Mouse (Mus musculus) kidney, adult 8-10 months (tissue): Measurements from ENCODE around the gene Ipo5.

Source experiments
- DNase-seq, 2 experiments: peaks; one replicate each; pipeline ENCODE4 v3.0.0; 2022

The Ipo5 gene

DNA sequence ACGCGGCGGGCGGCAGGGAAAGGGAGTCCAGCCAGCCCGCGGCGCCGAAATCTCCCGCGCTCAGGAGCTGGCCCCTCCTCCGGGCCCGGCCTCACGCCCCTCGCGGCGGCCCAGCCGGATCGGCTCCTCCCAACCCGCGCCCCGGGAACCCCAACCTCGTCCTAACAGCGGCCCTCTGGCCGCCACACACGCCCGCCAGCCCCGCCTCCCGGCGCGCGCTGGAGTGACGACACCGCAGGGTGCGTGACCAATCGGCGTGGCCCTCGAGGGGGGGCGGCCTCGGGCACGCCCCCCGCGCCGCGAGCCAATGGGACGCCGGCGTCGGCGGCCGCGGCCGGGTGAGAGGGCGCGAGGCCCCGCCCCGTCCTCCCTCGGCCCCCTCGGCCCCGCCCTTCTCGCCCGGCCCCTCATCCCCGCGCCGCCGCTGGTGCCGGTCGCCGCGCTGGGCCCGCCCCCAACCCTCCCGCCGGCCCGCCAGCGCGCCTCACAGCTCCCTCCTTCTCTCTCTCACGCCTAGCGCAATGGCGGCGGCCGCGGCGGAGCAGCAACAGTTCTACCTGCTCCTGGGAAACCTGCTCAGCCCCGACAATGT is at the start of gene Ipo5:
Gene Ipo5 (plus strand): TSS at position 492 of the 592 bp plus-strand sequence.
- peak; percentile 95 to 96 for DNase-seq

DNA sequence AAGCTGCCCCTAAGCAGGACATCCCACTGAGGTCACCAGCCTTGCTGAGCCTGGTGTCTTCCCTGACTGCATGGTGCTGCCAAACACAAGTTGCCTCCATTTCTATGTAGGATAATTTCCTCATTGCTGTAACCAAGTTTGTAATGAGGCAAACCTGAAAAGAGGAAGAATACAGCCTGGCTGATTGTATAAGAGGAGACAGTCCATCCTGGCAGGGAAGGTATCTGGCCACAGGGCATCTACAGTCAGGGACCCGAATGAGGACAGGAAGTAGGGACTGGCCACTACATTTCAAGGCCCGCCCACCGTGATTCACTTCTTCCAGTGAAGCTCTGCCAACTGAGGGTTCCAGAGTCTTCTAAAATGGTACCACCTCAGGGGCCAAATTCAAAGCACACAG is 47.8 kb upstream of the Ipo5 start:
- no peak for DNase-seq

DNA sequence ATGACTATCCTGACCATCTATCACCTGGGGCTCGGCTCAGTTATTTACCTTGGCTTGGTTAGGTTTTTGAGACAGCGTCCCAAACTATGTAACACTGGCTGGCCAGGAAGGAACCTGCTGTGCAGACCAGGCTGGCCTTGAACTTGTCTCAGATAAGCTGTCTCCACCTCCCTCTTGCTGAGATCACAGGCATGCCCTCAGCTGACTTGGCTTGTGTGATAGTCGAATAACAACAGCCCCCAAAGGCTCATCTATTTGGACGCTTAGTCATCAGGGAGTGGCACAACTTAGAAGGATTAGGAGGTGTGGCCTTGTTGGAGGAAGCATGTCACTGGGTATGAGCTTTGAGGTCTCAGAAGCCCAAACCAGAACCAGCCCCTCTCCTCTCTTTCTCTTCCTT is 46.1 kb upstream of the Ipo5 start:
- DNase-seq: no peak

DNA sequence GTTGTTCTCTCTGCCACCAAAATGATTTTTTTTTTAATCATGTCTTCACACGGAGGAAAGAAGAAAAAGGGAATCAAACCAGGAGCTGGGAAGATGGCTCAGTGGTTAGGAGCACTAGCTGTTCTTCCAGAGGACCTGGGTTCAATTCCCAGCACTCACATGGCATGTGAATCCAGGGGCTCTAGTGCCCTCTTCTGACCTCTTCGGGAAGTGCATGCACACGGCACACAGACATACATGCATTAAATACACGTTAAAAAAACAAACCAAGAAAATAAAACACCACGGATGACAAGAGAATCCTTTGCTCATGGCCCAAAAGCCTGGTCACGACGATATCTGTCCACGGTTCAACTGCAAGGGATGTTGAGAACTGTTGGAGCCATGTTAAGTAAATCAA is 44.5 kb upstream of the Ipo5 start:
- DNase-seq: no peak

DNA sequence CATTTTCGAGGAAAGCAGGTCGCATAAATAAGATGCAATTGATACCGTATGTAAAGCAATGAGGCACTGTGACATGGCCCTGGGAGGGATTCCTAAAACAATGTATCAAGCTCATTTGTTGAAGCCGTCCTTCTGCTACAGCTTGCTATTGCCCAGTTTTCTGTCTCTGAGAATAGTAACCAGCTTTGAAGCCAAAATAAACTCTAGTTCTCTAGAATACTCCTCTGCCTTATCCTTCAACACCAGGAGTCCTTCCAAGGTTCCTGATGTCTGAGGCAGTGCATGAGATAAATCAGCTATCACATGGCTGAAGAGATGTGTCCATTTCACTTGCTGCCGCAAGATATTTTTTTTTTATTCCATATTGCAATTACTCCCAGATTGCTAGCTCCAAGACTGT is 43.9 kb upstream of the Ipo5 start:
- DNase-seq: no peak

DNA sequence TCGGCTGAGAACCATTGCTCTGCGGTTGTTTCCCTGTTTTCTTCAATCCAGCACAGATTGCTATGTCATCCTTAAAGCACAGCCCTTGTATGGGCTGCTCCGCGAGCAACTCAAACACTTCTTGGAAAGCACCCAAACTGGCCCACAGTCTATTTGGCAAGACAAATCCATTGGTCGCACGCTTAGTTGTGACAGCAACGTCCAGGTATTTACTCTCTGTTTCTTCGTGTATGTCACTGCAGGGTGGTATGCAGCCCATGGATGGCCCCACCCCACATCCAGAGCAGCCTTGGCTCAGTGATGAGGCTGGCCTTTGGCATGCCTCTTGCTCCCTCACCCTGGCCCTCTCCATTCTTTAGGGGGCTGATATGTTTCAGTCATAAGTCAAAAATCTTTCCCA is 42.5 kb upstream of the Ipo5 start:
- no peak for DNase-seq

DNA sequence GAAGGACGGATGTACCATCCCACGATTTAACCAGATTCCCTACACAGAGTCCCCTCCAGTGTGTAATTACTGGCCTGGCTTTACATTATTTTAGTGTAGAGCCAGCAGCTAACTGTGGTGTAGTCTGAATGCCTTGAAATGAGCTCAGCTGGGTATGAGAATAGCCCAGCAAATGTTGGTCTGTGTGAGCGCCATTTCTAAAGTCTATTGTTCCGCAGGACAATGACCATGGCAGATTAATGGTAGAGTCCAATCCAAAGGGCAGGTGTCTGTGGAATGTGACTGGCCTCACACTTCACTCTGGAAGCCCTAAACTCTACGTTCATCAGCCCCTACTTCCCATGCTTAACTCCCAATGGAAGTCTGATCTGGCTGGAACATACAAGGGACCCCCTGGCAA is 40.3 kb upstream of the Ipo5 start:
- DNase-seq: no peak

DNA sequence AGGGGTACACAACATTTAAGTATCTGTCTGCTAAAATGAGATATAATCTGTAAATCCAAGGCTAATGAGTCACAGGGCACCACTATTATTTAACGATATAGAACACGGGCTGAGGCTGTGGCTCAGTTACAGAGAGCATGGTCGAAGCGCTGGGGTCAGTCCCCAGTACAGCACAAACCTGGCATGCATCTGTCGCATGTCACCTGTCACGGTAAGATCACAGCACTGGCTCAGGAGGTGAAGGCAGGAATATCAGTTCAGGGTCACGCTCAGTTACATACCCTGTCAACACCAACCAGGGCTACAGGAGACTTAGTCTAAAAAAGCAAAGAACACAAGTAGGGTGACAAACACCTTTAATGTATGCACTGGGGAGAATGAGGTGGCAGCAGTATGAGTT is 36.6 kb upstream of the Ipo5 start:
- DNase-seq: no peak

DNA sequence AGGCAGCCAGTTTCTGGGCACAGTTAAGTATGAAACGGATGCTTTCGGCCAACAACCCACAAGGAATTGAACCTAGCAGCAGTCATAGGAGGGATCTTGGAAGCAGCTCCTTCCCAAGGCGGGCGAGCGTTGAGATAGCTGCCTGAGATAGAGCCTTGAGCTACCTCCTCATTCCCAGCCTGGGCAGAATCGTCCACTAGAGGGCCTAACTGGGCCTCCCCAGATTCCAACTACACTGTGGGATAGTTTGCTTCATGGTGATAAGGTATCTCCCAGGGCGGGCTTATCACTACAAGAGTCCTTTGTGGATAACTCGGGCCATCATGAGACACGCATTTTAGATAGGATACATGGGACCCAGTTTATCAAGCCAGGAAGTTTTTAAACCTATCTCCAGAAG is 35.9 kb upstream of the Ipo5 start:
- DNase-seq: no peak

DNA sequence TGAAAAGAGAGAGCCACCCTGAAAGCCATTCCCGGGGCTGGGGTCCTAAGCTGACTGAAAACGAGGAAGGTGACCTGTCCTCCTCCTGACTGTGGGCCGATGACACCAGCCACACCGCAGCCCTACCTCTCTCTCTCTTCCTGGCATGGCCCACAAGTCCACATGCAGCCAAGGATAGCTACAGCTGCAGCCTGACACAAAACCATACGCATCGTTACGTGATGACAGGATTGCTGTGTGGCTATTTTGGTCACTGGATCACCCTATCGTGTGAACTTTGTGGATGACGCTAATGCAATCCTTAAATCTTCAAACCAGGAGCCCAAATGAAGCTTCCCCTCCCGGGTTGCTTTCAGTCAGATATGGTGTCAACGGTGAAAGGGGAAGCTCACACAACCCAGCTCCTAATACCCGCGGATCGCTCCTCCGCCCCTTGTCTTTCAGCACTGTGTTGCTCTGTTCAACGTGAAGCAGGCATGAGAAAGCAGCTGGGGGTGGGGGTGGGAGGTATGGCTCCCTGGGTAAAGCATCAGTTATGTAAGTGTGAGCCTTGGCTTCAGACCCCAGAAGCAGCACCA is 35.1 kb upstream of the Ipo5 start:
- DNase-seq: no peak

DNA sequence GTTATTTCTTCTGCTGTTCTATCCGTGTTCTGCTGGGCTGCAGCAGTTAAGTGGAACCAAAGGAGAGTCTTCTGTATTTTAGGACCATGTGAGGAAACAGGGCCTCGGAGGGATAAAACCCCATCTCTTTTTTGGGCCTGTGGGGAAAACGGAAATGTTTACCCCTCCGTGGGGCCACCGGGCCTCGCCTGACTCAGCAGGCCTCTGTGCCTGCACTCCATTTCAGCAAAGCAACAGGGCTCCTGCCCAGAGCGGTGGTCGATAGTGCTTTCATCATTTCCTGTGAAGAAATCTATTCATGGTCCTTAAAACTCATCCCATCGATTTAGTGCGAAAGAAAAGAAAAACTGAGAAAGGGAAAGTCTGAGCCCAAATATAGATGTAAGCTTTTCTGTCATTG is 33.9 kb upstream of the Ipo5 start:
- DNase-seq: no peak

DNA sequence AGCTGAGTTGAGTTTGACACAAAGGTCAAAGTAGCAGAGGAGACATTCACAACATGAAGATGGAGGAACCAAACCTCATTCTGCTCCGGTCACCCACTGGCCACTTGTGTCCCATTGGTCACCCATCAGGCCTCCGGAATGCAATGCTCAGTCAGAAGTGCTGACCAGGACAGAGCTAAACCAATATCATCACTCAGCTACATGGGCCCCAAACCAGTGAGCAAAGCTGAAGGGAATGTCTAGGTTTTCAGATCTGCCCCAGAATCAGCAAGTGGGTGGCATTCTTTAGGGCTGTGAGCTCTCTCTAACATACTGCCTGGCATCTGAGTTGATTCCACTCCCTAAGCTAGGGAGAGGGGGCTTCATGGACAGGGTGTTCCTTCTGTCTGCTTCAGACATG is 32.0 kb upstream of the Ipo5 start:
- DNase-seq: no peak

DNA sequence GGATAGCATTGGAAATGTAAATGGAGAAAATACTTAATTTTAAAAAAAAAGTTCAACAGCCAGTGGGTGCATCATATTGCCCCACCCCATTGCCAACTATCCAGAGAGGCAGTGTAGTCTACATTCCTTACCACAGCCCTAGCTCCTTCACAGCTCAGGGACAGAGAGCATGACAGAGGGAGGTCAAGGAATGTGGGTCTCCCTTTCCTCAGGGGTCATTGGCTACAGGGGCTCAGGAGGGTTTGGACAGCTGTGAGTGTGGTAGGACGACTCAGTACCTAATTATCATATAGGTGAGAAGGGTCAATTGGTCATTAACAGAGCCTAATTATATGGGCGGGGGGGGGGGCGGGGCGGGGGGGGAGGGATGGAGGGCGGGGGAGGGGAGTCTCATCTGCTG is 30.4 kb upstream of the Ipo5 start:
- no peak for DNase-seq

DNA sequence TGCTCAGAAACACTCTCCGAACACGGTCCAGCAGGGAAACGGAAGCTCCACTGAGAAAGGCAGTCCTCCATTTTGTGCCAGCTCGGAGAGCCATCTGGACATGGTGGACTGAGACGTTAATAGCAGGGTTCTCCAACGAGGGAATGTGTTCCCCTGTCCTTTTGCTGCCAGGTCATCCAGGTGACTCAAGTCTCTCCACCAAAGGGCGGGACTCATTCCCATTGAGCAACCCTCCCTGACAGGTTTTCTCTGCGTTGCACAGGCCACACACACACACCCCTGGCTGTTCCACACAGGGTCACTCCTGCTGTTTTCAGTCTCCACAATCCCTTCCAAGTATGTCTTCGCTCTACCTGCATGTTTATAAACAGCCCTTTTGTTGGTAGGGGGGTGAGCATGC is 30.0 kb upstream of the Ipo5 start:
- DNase-seq: no peak

DNA sequence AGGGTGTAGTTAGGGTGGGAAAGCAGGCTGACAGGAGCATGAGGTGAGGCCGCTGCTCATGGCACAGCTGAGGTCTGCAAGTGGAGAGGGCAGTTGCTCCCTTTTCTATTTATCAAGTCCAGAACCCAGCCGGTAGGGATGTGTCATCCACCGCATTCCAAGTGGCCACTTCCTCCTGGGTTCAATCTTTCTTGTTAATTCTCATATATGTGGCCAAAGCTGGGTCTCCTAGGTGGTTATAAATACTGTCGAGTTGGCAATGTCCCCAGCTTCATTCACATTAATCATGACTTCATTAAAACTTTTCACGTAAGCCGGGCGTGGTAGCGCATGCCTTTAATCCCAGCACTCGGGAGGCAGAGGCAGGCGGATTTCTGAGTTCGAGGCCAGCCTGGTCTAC is 22.3 kb upstream of the Ipo5 start:
- no peak for DNase-seq

DNA sequence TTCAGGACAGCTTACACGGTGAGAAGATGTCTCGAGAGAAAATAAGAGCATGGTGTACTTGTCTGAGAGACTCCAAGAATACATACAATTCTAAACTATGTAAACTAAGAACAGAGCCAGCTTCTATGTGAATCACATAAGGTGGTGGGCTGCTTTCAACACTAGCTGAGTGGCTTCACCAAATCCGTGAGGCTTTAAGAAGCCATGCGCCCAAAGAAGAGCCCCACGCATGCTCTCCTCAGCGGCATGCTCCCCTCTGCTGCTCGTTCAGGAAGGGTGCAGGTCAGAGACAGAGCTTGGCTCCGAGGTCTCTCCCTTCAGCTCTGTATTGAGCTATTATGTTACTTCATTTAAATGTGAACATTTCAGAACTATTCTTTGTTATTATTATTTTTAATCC is 18.7 kb upstream of the Ipo5 start:
- DNase-seq: no peak

DNA sequence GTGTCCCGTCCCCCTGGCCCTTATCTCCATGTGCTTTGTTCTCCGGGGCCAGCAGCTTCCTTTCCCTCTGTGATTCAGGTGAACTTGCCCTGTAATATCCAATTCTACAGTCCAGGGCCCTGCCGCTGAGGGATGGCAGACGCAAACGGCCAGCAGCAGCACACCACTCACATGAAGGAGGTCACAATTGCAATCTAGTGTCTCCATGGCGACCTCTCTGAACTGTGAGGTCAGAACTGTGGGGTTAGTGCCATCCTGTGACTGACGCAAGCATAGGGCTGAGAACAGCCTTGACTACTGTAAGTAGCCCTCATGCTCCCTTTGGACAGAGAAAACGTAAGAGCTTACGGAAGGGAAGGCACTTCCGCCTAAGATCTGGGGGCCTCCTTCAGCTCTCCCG is 14.4 kb upstream of the Ipo5 start:
- no peak for DNase-seq

DNA sequence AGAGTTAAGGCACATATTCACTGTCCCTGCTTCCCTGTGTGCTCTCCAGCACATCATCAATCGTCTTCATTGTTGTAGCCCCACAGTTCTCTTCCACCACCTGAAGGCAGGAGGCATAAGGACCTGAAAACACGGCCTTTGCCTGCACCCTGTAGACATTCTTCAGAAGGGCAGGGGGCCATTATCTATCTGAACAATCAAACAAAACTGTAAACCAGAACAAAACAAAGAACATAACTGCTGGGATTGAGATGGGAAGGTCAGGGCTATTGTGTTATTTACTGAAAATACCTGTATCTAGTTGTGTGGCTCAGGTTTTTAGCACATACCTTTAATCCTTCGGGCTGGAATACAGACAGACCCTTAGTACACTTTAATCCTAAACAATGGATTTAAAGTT is 12.1 kb upstream of the Ipo5 start:
- no peak for DNase-seq

DNA sequence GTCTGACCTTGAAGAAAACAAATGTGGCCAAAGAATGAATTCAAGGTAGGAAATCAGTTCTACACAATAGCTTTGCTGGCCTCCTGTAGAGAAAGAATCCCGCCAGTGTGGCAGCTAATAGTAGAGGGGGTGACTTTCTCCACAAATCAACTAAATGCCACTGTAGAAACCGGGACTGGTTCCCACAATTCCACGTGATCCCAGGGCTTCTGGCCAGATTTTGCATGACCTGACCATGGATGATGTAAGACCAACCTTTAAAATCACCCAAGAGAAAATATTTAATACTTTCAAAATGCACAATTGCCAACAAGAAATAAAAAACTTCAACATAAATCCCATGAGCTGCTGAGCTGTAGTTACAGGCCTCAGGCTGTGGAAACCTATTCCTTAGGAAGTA is 1.6 kb upstream of the Ipo5 start:
- DNase-seq: peak; percentile 71

DNA sequence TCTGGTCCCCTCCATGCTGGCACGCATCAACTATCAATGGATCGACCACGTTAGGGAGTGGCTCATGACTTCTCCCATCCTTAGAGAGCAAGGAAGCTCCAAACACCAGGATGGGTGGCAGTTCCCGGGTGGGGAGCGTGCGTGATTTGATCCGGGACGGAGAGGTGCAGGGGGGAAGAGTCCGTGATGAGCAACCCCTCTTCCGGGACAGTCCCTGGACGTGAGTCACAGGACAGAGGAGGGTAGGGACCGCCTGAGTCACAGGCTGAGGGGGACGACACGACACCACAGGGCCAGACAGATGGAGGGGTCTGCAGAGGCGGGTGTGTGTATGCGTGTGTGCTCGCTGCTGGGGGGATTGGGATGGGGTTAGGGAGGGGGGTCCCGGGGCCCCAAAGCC is 704 bp upstream of the Ipo5 start:
- DNase-seq: no peak

DNA sequence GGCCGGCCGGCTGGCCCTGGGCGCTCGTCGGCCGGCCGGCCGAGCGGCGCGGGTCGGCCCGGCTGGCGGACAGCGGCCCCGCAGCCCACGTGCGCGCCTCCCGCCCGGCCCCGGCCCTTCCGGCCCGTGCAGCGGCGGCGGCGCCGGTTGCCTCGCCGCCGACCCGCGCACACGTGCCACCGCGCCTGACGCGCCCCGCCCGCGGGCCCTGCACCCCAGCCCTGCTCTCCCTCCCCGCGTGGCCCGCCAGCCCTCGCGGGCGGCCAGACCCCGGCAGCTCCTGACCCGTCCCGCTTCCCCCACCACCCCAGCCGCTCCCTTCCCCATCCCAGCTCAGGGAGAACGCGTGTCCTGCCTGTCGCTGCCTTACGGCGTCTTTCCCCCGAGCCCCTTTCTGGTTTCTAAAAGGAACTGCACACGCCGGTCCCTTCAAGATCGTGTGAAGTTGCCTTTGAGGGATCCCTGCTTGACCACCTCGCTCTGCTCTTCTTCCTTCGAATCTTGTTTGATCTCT is 421 bp downstream of the Ipo5 start:
- DNase-seq: peak; percentile 12 to 14

DNA sequence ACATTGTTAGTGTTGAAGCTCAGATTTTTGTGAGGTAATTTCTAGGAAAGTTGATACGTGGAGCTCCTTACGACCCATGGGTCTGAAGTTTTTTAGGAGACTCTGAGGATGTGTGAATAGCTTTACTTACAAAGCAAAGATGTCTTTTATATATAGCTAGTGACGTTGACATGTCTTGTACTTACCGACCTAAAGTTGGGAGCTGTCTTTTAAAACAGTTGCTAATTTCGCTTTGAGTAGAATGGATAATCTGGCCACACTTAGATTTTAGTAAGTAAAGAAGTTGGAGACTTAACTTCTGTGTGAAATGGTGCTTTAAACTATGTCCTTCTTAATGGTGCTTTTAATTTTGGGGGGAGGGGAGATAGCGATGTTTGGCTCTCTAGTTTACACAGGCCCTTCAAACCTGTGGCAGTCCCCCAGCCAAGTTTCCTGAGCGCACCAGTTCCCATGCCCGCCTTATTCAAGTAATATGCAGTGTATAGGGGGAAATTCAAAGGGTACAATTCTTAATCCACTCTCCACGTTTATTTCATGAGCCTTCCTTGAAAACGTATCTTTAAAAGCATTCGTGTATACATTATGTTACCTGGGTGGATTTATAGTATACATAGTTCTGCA is 1.2 kb downstream of the Ipo5 start:
- no peak for DNase-seq

DNA sequence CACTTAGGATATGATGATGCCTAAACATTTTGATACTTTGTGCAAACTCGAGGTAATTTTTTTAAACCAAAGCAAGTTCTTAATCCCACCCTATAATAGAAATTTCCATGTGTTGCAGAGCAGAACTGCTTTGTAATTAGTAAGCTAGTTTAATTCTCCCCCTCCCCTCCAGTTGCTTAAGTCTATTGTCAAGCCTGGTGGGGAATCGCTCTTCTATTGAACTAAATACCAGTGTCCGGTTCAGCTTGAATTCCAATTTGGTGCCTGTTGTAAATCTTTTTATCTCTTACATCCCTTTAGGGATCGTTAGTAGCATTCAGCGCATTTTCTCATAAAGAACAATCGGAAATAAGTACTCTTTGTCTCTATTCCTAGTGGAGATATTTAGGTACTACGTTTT is 1.9 kb downstream of the Ipo5 start:
- DNase-seq: no peak

DNA sequence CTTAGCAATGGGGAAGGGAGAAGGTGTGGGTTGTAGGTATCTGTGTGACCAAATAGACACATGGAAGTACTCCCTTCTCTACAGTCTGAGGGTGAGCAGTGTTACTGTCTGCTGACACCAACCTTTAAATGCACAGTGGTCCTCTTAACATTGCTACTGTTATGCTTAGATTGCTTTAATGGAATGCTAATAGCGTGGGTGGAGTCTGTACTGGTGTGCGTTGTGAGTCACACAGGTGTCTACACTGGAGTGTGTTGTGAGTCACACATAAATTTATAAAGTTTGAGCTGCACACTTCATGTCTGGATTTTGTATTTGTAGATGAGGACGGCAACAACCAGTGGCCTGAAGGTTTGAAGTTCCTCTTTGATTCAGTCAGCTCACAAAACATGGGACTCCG is 10.8 kb downstream of the Ipo5 start:
- DNase-seq: no peak

DNA sequence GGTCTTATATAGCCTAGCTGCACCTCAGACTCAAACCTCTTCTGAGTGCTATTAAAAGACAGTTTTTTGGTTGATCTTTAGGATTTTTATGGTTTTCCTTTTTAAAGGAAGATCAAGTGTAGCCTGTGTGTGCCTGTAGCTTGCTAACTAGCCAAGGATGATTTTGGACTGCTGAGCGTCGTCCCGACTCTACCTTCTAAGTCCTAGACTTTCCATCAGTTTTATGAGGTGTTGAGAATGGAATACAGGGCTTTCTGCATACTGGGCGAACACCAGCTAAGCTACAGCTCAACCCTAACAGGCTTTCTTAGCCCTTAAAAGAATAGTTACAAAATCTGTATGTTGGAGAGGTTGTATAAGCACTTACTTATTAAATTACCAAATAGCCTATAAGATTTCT is 13.0 kb downstream of the Ipo5 start:
- no peak for DNase-seq
